Comparison of ENCODE assay signal across 13 mouse cellular contexts in the genomic region with DNA sequence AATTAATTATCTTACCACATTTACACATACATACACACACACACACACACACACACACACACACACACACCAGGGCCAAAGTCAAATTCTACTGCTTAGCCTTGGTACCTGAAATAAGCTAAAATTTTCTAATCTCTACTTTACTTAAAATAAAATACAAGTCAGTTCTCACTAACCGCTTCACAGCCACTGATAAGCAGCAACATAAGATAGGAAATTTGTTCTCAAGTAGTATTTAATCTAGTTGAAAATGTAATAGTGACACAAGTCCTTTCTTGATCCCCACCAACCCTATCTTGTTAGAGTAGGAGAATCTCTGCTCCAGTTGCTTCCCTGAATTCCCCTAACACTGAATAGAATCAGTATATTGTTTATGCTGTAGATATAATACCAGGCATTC.
DNase-seq lines count a peak whose midpoint lies in the region; ATAC-seq and TF ChIP-seq lines count a peak whose summit lies in the region.
"Had no signal": no experiment of that assay in that cellular context is flagged by ENCODE, and none has a peak within 500 bp of the region (broad histone marks: within the 10 kb centered on the region; RNA-seq: fewer than 3 reads in every experiment).

No protein-coding gene starts in this region.

- no peak for TF ChIP-seq CTCF in layer of hippocampus, adult 2 months (conservative IDR thresholded peaks at IDR 0.05)

- peak overlapping the region; percentile 82 for H3K4me2 ChIP-seq in forebrain, embryonic 15.5 days (replicated peaks)
- H3K4me2 ChIP-seq in forebrain, embryonic 16.5 days (ENCODE audit: low read length), result no peak overlapping the region
- peak overlapping the region; percentile 69 for H3K4me2 ChIP-seq in intestine, embryonic 14.5 days (ENCODE audit: low read length)
- H3K4me2 ChIP-seq in neural tube, embryonic 15.5 days, result peak overlapping the region; percentile 65

- H3K4me1 ChIP-seq in forebrain, embryonic 15.5 days, result peaks cover 37% of the 10 kb centered on the region
- H3K4me1 ChIP-seq in forebrain, embryonic 16.5 days (replicated peaks; ENCODE audit: control insufficient read depth, insufficient read depth, low read length), result peaks cover 21% of the 10 kb centered on the region
- peaks cover 19% of the 10 kb centered on the region for H3K4me1 ChIP-seq in intestine, embryonic 14.5 days (replicated peaks; ENCODE audit: control insufficient read depth, insufficient read depth, low read length)
- peaks cover 33% of the 10 kb centered on the region for H3K4me1 ChIP-seq in neural tube, embryonic 15.5 days

- no peak overlapping the region for H3K4me3 ChIP-seq in forebrain, embryonic 15.5 days
- H3K4me3 ChIP-seq in forebrain, embryonic 16.5 days (replicated peaks; ENCODE audit: low read length), result no peak overlapping the region
- H3K4me3 ChIP-seq in layer of hippocampus, adult 2 months, result peak overlapping the region; percentile 61
- no peak overlapping the region for H3K4me3 ChIP-seq in intestine, embryonic 14.5 days (ENCODE audit: low read depth, low read length)
- H3K4me3 ChIP-seq in neural tube, embryonic 15.5 days (replicated peaks), result no peak overlapping the region
- H3K4me3 ChIP-seq: midbrain, embryonic 12.5 days had no signal

- ATAC-seq in forebrain, embryonic 15.5 days (replicated peaks), result no peak
- ATAC-seq in forebrain, embryonic 16.5 days, result no peak
- no peak for ATAC-seq in intestine, embryonic 14.5 days (replicated peaks; ENCODE audit: low FRiP score, low TSS enrichment, low read depth)
- no peak for ATAC-seq in neural tube, embryonic 15.5 days (ENCODE audit: low FRiP score)
- ATAC-seq in granulocyte monocyte progenitor cell, adult 5-6 weeks (replicated peaks; ENCODE audit: poor library complexity, severe bottlenecking), result no peak
- ATAC-seq in monocyte, adult 5-6 weeks (replicated peaks; ENCODE audit: insufficient number of reproducible peaks, low FRiP score, low TSS enrichment, poor library complexity, severe bottlenecking), result no peak

- H3K27ac ChIP-seq in forebrain, embryonic 15.5 days (replicated peaks), result no peak overlapping the region
- H3K27ac ChIP-seq in forebrain, embryonic 16.5 days (ENCODE audit: low read length), result no peak overlapping the region
- H3K27ac ChIP-seq in layer of hippocampus, adult 2 months, result no peak overlapping the region
- no peak overlapping the region for H3K27ac ChIP-seq in intestine, embryonic 14.5 days (ENCODE audit: low read depth)
- H3K27ac ChIP-seq in neural tube, embryonic 15.5 days (replicated peaks), result no peak overlapping the region
- H3K27ac ChIP-seq: midbrain, embryonic 12.5 days had no signal

- DNase-seq in layer of hippocampus, adult 2 months (ENCODE audit: low spot score in 2 of 2), result no peak
- DNase-seq in layer of hippocampus, postnatal 14 days (ENCODE audit: low spot score in 2 of 2), result no peak
- no peak for DNase-seq in intestine, embryonic 14.5 days (ENCODE audit: low spot score)
- DNase-seq: cerebellum, adult 18-20 months; kidney, adult 9 months; left cerebral cortex, postnatal 4 days; thymus, adult 18-20 months had no signal

- H3K27me3 ChIP-seq in forebrain, embryonic 15.5 days, result no peaks in the 10 kb centered on the region
- no peaks in the 10 kb centered on the region for H3K27me3 ChIP-seq in forebrain, embryonic 16.5 days (replicated peaks; ENCODE audit: control insufficient read depth, insufficient read depth, low read length)
- H3K27me3 ChIP-seq in intestine, embryonic 14.5 days (replicated peaks; ENCODE audit: control insufficient read depth, insufficient read depth, low read length), result no peaks in the 10 kb centered on the region
- no peaks in the 10 kb centered on the region for H3K27me3 ChIP-seq in neural tube, embryonic 15.5 days (replicated peaks)
- H3K27me3 ChIP-seq: midbrain, embryonic 12.5 days had no signal

- no peaks in the 10 kb centered on the region for H3K36me3 ChIP-seq in forebrain, embryonic 15.5 days
- no peaks in the 10 kb centered on the region for H3K36me3 ChIP-seq in forebrain, embryonic 16.5 days (ENCODE audit: control insufficient read depth, insufficient read depth)
- H3K36me3 ChIP-seq in intestine, embryonic 14.5 days (ENCODE audit: control insufficient read depth, insufficient read depth, low read length), result no peaks in the 10 kb centered on the region
- H3K36me3 ChIP-seq in neural tube, embryonic 15.5 days, result no peaks in the 10 kb centered on the region
- H3K36me3 ChIP-seq: midbrain, embryonic 12.5 days had no signal

- no peak overlapping the region for H3K9ac ChIP-seq in forebrain, embryonic 15.5 days (replicated peaks)
- no peak overlapping the region for H3K9ac ChIP-seq in forebrain, embryonic 16.5 days (replicated peaks; ENCODE audit: low read depth, low read length)
- no peak overlapping the region for H3K9ac ChIP-seq in intestine, embryonic 14.5 days (ENCODE audit: low read length)
- H3K9ac ChIP-seq in neural tube, embryonic 15.5 days (replicated peaks), result no peak overlapping the region
- H3K9ac ChIP-seq: midbrain, embryonic 12.5 days had no signal

- no peaks in the 10 kb centered on the region for H3K9me3 ChIP-seq in forebrain, embryonic 15.5 days
- no peaks in the 10 kb centered on the region for H3K9me3 ChIP-seq in forebrain, embryonic 16.5 days (ENCODE audit: control insufficient read depth, low read length)
- no peaks in the 10 kb centered on the region for H3K9me3 ChIP-seq in intestine, embryonic 14.5 days (ENCODE audit: control insufficient read depth, low read length)
- H3K9me3 ChIP-seq in neural tube, embryonic 15.5 days (replicated peaks), result no peaks in the 10 kb centered on the region
- H3K9me3 ChIP-seq: midbrain, embryonic 12.5 days had no signal

- 98% methylated on average over 1 of the region's 1 CpGs for WGBS in forebrain, embryonic 15.5 days
- 97% methylated on average over 1 of the region's 1 CpGs for WGBS in forebrain, embryonic 16.5 days
- 81% methylated on average over 1 of the region's 1 CpGs for WGBS in intestine, embryonic 14.5 days
- 98% methylated on average over 1 of the region's 1 CpGs for WGBS in neural tube, embryonic 15.5 days
